25 mouse cellular contexts compared by ENCODE assay signal in the genomic region with DNA sequence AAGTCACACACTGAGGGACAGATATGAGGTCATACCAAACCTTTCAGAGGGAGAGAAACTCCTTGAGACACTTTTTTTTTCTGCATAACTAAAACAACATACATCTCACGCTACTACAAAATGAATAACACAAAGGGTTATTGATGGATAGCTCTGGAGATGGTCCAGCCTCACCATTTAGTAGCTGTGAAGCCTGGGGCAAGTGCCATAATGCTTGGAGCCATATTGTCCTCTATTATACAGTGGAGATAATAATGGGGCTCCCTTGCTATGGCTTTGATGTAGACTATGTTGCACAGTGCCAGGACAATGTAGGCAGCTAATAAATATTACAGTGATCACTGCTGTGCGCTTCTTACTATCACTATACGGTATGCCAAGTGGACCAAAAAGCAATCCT.
"Had no signal": no experiment of that assay in that cellular context is flagged by ENCODE, and none has a peak within 500 bp of the region (broad histone marks: within the 10 kb centered on the region; RNA-seq: fewer than 3 reads in every experiment).

No protein-coding gene starts in this region.

- H3K9me3 ChIP-seq: heart, embryonic 10.5 days; heart, embryonic 13.5 days; heart, embryonic 15.5 days; hindbrain, embryonic 13.5 days; hindbrain, embryonic 15.5 days; limb, embryonic 13.5 days; limb, embryonic 15.5 days; liver, embryonic 12.5 days had no signal

- H3K36me3 ChIP-seq: heart, embryonic 10.5 days; heart, embryonic 13.5 days; heart, embryonic 15.5 days; hindbrain, embryonic 13.5 days; hindbrain, embryonic 15.5 days; limb, embryonic 13.5 days; limb, embryonic 15.5 days; liver, embryonic 12.5 days had no signal

- H3K27me3 ChIP-seq: heart, embryonic 13.5 days; heart, embryonic 15.5 days; hindbrain, embryonic 13.5 days; hindbrain, embryonic 15.5 days; limb, embryonic 13.5 days; limb, embryonic 15.5 days; liver, embryonic 12.5 days had no signal

- H3K4me2 ChIP-seq: heart, embryonic 13.5 days; heart, embryonic 15.5 days; hindbrain, embryonic 13.5 days; hindbrain, embryonic 15.5 days; limb, embryonic 13.5 days; limb, embryonic 15.5 days; liver, embryonic 12.5 days had no signal

- H3K27ac ChIP-seq: gastrocnemius, adult 2 months; heart, embryonic 10.5 days; heart, embryonic 13.5 days; heart, embryonic 15.5 days; hindbrain, embryonic 13.5 days; hindbrain, embryonic 15.5 days; hindbrain, postnatal 0 days; layer of hippocampus, adult 2 months; left cerebral cortex, adult 2 months; limb, embryonic 13.5 days; limb, embryonic 15.5 days; liver, embryonic 12.5 days; liver, embryonic 14.5 days had no signal

- H3K4me3 ChIP-seq: gastrocnemius, adult 2 months; heart, embryonic 10.5 days; heart, embryonic 13.5 days; heart, embryonic 15.5 days; hindbrain, embryonic 13.5 days; hindbrain, embryonic 15.5 days; layer of hippocampus, adult 2 months; left cerebral cortex, adult 2 months; limb, embryonic 13.5 days; limb, embryonic 15.5 days; liver, embryonic 12.5 days had no signal

- H3K9ac ChIP-seq: heart, embryonic 13.5 days; heart, embryonic 15.5 days; hindbrain, embryonic 13.5 days; hindbrain, embryonic 15.5 days; limb, embryonic 13.5 days; limb, embryonic 15.5 days; liver, embryonic 12.5 days; liver, embryonic 14.5 days had no signal

- DNase-seq: gastrocnemius, adult 2 months; gastrocnemius, postnatal 10 days; gastrocnemius, postnatal 25 days; heart, adult 18-20 months; heart, postnatal 14 days; heart, postnatal 36 days; kidney, adult 11 months; kidney, adult 2 months; kidney, adult 9 months; kidney, postnatal 10 days; kidney, postnatal 25 days; kidney, postnatal 4 days had no signal

- H3K4me1 ChIP-seq: heart, embryonic 10.5 days; heart, embryonic 13.5 days; heart, embryonic 15.5 days; liver, embryonic 12.5 days had no signal

- ATAC-seq: hindbrain, postnatal 0 days; intestine, embryonic 16.5 days; liver, embryonic 12.5 days had no signal
